Mouse (Mus musculus) embryonic facial prominence, embryonic 14.5 days (tissue): ENCODE results near the gene Olfr561. TPM values are rescaled to one million over a fixed set of nuclear protein-coding genes. Genes with fewer than 3 reads are reported as not detected.

Experiments
- ATAC-seq: fragments of 200-750 bp; cut with Nextera tagmentation; 2 replicates; pipeline ENCODE4 v1.8.0; 2017; ENCODE audit warnings: low read depth, moderate number of reproducible peaks, moderate TSS enrichment
- DNase-seq: peaks from one replicate; pipeline ENCODE4 v3.0.0-alpha.2; 2015; ENCODE audit warnings: low spot score
- H3K27ac ChIP-seq: fragments of 300-500 bp; sonication (generic); replicated peaks from 2 replicates; pipeline ENCODE4 v1.5.1; 2014; ENCODE audit warnings: low read depth, mild to moderate bottlenecking, low read length, moderate library complexity
- H3K27me3 ChIP-seq: fragments of 300-500 bp; sonication (generic); replicated peaks from 2 replicates; pipeline ENCODE4 v1.6.1; 2014; ENCODE audit warnings: low read length; ENCODE audit not compliant: control insufficient read depth, insufficient read depth
- H3K36me3 ChIP-seq: fragments of 300-500 bp; sonication (generic); 2 replicates; pipeline ENCODE4 v1.6.1; 2014; ENCODE audit warnings: low read length, mixed read lengths; ENCODE audit not compliant: control insufficient read depth, insufficient read depth
- H3K4me1 ChIP-seq: fragments of 300-500 bp; sonication (generic); 2 replicates; pipeline ENCODE4 v1.6.1; 2014; ENCODE audit warnings: antibody characterized with exemption, low read length; ENCODE audit not compliant: control insufficient read depth, insufficient read depth
- H3K4me2 ChIP-seq: fragments of 300-500 bp; sonication (generic); 2 replicates; pipeline ENCODE4 v1.6.1; 2014; ENCODE audit warnings: low read depth, mild to moderate bottlenecking, low read length, moderate library complexity, mixed read lengths
- H3K4me3 ChIP-seq: fragments of 300-500 bp; sonication (generic); 2 replicates; pipeline ENCODE4 v1.5.1; 2014; ENCODE audit warnings: low read depth, mild to moderate bottlenecking, low read length
- H3K9ac ChIP-seq: fragments of 300-500 bp; sonication (generic); 2 replicates; pipeline ENCODE4 v1.6.1; 2014; ENCODE audit warnings: low read depth, mild to moderate bottlenecking, low read length, moderate library complexity, mixed read lengths
- H3K9me3 ChIP-seq: fragments of 300-500 bp; sonication (generic); 2 replicates; pipeline ENCODE4 v1.6.1; 2016; ENCODE audit warnings: low read length; ENCODE audit not compliant: control insufficient read depth
- WGBS: fragments of 180-500 bp; shearing (Covaris S2); extraction: QIAGEN DNeasy Blood & Tissue Kit; methylation state at CpG from one replicate; pipeline ENCODE4 v1.1.7; 2014; 5-methylcytosine and 5-hydroxymethylcytosine counted together
- polyA plus RNA-seq: library from polyadenylated mRNA; unstranded; fragments of >200 nt; fragmentation: Nextera tagmentation; extraction: Ambion mirVana; gene quantifications from 2 replicates; pipeline ENCODE4 v1.2.1, GENCODE M21; 2014

Gene Olfr561
- polyA plus RNA-seq = 0.11 TPM in 1 of 2 replicates, not detected in the other

- DNase-seq (no peak), ATAC-seq (no peak)
- Histone ChIP-seq H3K9me3 (no peaks in the 10 kb centered on the region), H3K4me1 (no peaks in the 10 kb centered on the region), H3K36me3 (no peaks in the 10 kb centered on the region), H3K27ac (no peak within 1 kb of the TSS), H3K4me2 (no peak within 1 kb of the TSS), H3K4me3 (no peak within 1 kb of the TSS), H3K27me3 (no peaks in the 10 kb centered on the region), H3K9ac (no peak within 1 kb of the TSS)
- whole genome bisulfite sequencing = 54% methylated on average over 2 of the region's 2 CpGs
Observed at GRCm38 (mm10) chr7:102770921-102771320, at the start of gene Olfr561. Gene Olfr561, plus strand, starts transcription at chr7:102771221.

- H3K4me2 ChIP-seq = no peak within 1 kb of the TSS
- no peaks in the 10 kb centered on the region for H3K36me3 ChIP-seq
- H3K27me3 ChIP-seq = no peaks in the 10 kb centered on the region
Observed at GRCm38 (mm10) chr7:102727391-102727790, 43.6 kb upstream of the Olfr561 start, which contains the start of gene Olfr559. Gene Olfr559, minus strand, starts transcription at chr7:102727491.

GRCm38 (mm10) chr7:102733793-102734192 is 37.2 kb upstream of the Olfr561 start:
- DNase-seq (no peak), ATAC-seq (no peak)
- Histone ChIP-seq H3K4me1 (no peaks in the 10 kb centered on the region), H3K9ac (no peak overlapping the region), H3K4me3 (no peak overlapping the region), H3K27ac (no peak overlapping the region), H3K9me3 (no peaks in the 10 kb centered on the region), H3K27me3 (no peaks in the 10 kb centered on the region), H3K4me2 (no peak overlapping the region), H3K36me3 (no peaks in the 10 kb centered on the region)
- WGBS = 42% methylated on average over 1 of the region's 1 CpGs

More at GRCm38 (mm10) chr7:102727391-102727790, 43.6 kb upstream of the Olfr561 start, which contains the start of gene Olfr559:
- H3K4me3 ChIP-seq = no peak within 1 kb of the TSS
- no peaks in the 10 kb centered on the region for H3K9me3 ChIP-seq
- H3K9ac ChIP-seq = no peak within 1 kb of the TSS
- no peak for ATAC-seq
- no peaks in the 10 kb centered on the region for H3K4me1 ChIP-seq
- no peak within 1 kb of the TSS for H3K27ac ChIP-seq
- no peak for DNase-seq

GRCm38 (mm10) chr7:102737705-102738104 is 33.3 kb upstream of the Olfr561 start:
- no peak for ATAC-seq
- H3K4me3 ChIP-seq = no peak overlapping the region
- H3K27ac ChIP-seq = no peak overlapping the region
- H3K4me2 ChIP-seq = no peak overlapping the region
- H3K27me3 ChIP-seq = no peaks in the 10 kb centered on the region
- H3K4me1 ChIP-seq = no peaks in the 10 kb centered on the region
- 47% methylated on average over 2 of the region's 2 CpGs for WGBS
- H3K36me3 ChIP-seq = no peaks in the 10 kb centered on the region
- no peaks in the 10 kb centered on the region for H3K9me3 ChIP-seq
- H3K9ac ChIP-seq = no peak overlapping the region
- peak; percentile 3 for DNase-seq

GRCm38 (mm10) chr7:102752086-102752485 is 18.9 kb upstream of the Olfr561 start:
- no peaks in the 10 kb centered on the region for H3K9me3 ChIP-seq
- H3K9ac ChIP-seq = no peak overlapping the region
- WGBS = 13% methylated on average over 1 of the region's 1 CpGs
- no peaks in the 10 kb centered on the region for H3K4me1 ChIP-seq
- no peak overlapping the region for H3K4me3 ChIP-seq
- no peak overlapping the region for H3K4me2 ChIP-seq
- no peak overlapping the region for H3K27ac ChIP-seq
- DNase-seq (no peak), ATAC-seq (no peak)
- H3K27me3 ChIP-seq = no peaks in the 10 kb centered on the region
- H3K36me3 ChIP-seq = no peaks in the 10 kb centered on the region

- WGBS = 60% methylated on average over 4 of the region's 4 CpGs
- Histone ChIP-seq H3K27me3 (no peaks in the 10 kb centered on the region), H3K4me3 (no peak within 1 kb of the TSS), H3K4me1 (no peaks in the 10 kb centered on the region), H3K9ac (no peak within 1 kb of the TSS), H3K27ac (no peak within 1 kb of the TSS), H3K4me2 (no peak within 1 kb of the TSS), H3K36me3 (no peaks in the 10 kb centered on the region), H3K9me3 (no peaks in the 10 kb centered on the region)
- no peak for ATAC-seq
- no peak for DNase-seq
Observed at GRCm38 (mm10) chr7:102759266-102759665, 11.8 kb upstream of the Olfr561 start, which contains the start of the genes Olfr560 and Olfr78. Gene Olfr560, minus strand, starts transcription at chr7:102759366. Gene Olfr78, minus strand, starts transcription at chr7:102759471.

GRCm38 (mm10) chr7:102803180-102803579 is 32.2 kb downstream of the Olfr561 start, which contains the start of gene Olfr564:
Gene Olfr564, plus strand, starts transcription at chr7:102803480.
- Histone ChIP-seq H3K4me2 (no peak within 1 kb of the TSS), H3K9me3 (no peaks in the 10 kb centered on the region), H3K4me1 (no peaks in the 10 kb centered on the region), H3K27ac (no peak within 1 kb of the TSS), H3K36me3 (no peaks in the 10 kb centered on the region), H3K4me3 (no peak within 1 kb of the TSS), H3K9ac (no peak within 1 kb of the TSS), H3K27me3 (no peaks in the 10 kb centered on the region)
- no peak for DNase-seq
- no peak for ATAC-seq

Other genes starting within 250 kb of the Olfr561 start
- gene Olfr547, start 236.5 kb upstream of the Olfr561 start, polyA plus RNA-seq = not detected in 2 replicates
- gene Olfr548-ps1, start 230.3 kb upstream of the Olfr561 start, polyA plus RNA-seq = not detected in 2 replicates
- gene Olfr549, start 221.4 kb upstream of the Olfr561 start, polyA plus RNA-seq = not detected in 2 replicates
- 0.58 and 1.1 TPM in 2 replicates for gene Trim21, start 205.7 kb upstream of the Olfr561 start, polyA plus RNA-seq
- 0.33 and 0.71 TPM in 2 replicates for gene Olfr550, start 199.8 kb upstream of the Olfr561 start, polyA plus RNA-seq
- 0.03 TPM in 1 of 2 replicates, not detected in the other for gene Olfr551, start 179.3 kb upstream of the Olfr561 start, polyA plus RNA-seq
- gene Olfr552, start 173.5 kb upstream of the Olfr561 start, polyA plus RNA-seq = 0.14 TPM in 1 of 2 replicates, not detected in the other
- 0.08 TPM in 1 of 2 replicates, not detected in the other for gene Olfr553, start 153.0 kb upstream of the Olfr561 start, polyA plus RNA-seq
- gene Olfr554, start 132.8 kb upstream of the Olfr561 start, polyA plus RNA-seq = not detected in 2 replicates
- gene Olfr555, start 112.4 kb upstream of the Olfr561 start, polyA plus RNA-seq = not detected in 2 replicates
- not detected in 2 replicates for gene Olfr556, start 106.3 kb upstream of the Olfr561 start, polyA plus RNA-seq
- gene Trim68, start 83.9 kb upstream of the Olfr561 start, polyA plus RNA-seq = 12.6 and 15.4 TPM in 2 replicates
- gene Olfr557, start 75.3 kb upstream of the Olfr561 start, polyA plus RNA-seq = 0.10 and 0.12 TPM in 2 replicates
- 0.75 and 1.4 TPM in 2 replicates for gene Olfr558, start 69.0 kb upstream of the Olfr561 start, polyA plus RNA-seq
- not detected in 2 replicates for gene Olfr33, start 52.2 kb upstream of the Olfr561 start, polyA plus RNA-seq
- gene Olfr559, start 43.7 kb upstream of the Olfr561 start, polyA plus RNA-seq = not detected in 2 replicates
- gene Olfr560, start 11.9 kb upstream of the Olfr561 start, polyA plus RNA-seq = not detected in 2 replicates
- gene Olfr78, start 11.8 kb upstream of the Olfr561 start, polyA plus RNA-seq = 1.0 and 1.5 TPM in 2 replicates
- not detected in 2 replicates for gene Olfr564, start 32.3 kb downstream of the Olfr561 start, polyA plus RNA-seq
- gene Olfr566, start 87.5 kb downstream of the Olfr561 start, polyA plus RNA-seq = 0.14 TPM in 1 of 2 replicates, not detected in the other
- gene Olfr568, start 105.9 kb downstream of the Olfr561 start, polyA plus RNA-seq = not detected in 2 replicates
- gene Olfr569, start 119.7 kb downstream of the Olfr561 start, polyA plus RNA-seq = not detected in 2 replicates
- not detected in 2 replicates for gene Olfr570, start 123.4 kb downstream of the Olfr561 start, polyA plus RNA-seq
- gene Olfr571, start 146.3 kb downstream of the Olfr561 start, polyA plus RNA-seq = 0.06 and 0.08 TPM in 2 replicates
- gene Olfr572, start 153.2 kb downstream of the Olfr561 start, polyA plus RNA-seq = not detected in 2 replicates
- gene Olfr573-ps1, start 171.4 kb downstream of the Olfr561 start, polyA plus RNA-seq = not detected in 2 replicates
- not detected in 2 replicates for gene Olfr574, start 177.2 kb downstream of the Olfr561 start, polyA plus RNA-seq
- not detected in 2 replicates for gene Olfr575, start 187.6 kb downstream of the Olfr561 start, polyA plus RNA-seq
- gene Olfr576, start 191.4 kb downstream of the Olfr561 start, polyA plus RNA-seq = not detected in 2 replicates
- not detected in 2 replicates for gene Olfr577, start 204.7 kb downstream of the Olfr561 start, polyA plus RNA-seq
- gene Olfr578, start 218.1 kb downstream of the Olfr561 start, polyA plus RNA-seq = 0.08 and 0.31 TPM in 2 replicates